Mouse (Mus musculus): Measurements from ENCODE around the gene Tomm70a. TPM values are rescaled to one million over a fixed set of nuclear protein-coding genes. Genes with fewer than 3 reads are reported as not detected.

Tomm70a gene
- total and polyA plus RNA-seq, 3 experiments = 97.4 to 162 (median 123) TPM

Other genes with a start within 250 kb of the Tomm70a start
- not detected in 2 replicates for gene Tmem45a, start 235.5 kb upstream of the Tomm70a start, total RNA-seq (2012; rRNA removed)
- gene Tmem45a, start 235.5 kb upstream of the Tomm70a start, polyA plus RNA-seq (2012; ENCODE audit: insufficient read depth in 1 of 2, insufficient read length in 2 of 2, low read depth in 1 of 2, low replicate concordance in 2 of 2, missing spikeins in 1 of 2) = not detected
- not detected in 2 replicates for gene Lnp1, start 193.6 kb upstream of the Tomm70a start, total RNA-seq (2012; rRNA removed)
- not detected for gene Lnp1, start 193.6 kb upstream of the Tomm70a start, polyA plus RNA-seq (2012; ENCODE audit: insufficient read depth in 1 of 2, insufficient read length in 2 of 2, low read depth in 1 of 2, low replicate concordance in 2 of 2, missing spikeins in 1 of 2)
- not detected in 2 replicates for gene Tmem45a2, start 50.3 kb upstream of the Tomm70a start, total RNA-seq (2012; rRNA removed)
- under 1 TPM in 1 of 2 experiments, not detected in 1; 0.04 TPM for gene Tmem45a2, start 50.3 kb upstream of the Tomm70a start, polyA plus RNA-seq (2012; ENCODE audit: insufficient read depth in 1 of 2, insufficient read length in 2 of 2, low read depth in 1 of 2, low replicate concordance in 2 of 2, missing spikeins in 1 of 2)
- 32.2 and 33.6 TPM in 2 replicates for gene Nit2, start 45.6 kb downstream of the Tomm70a start, total RNA-seq (2012; rRNA removed)
- 10 to 100 TPM in 1 of 2 experiments, not detected in 1; 38.9 TPM for gene Nit2, start 45.6 kb downstream of the Tomm70a start, polyA plus RNA-seq (2012; ENCODE audit: insufficient read depth in 1 of 2, insufficient read length in 2 of 2, low read depth in 1 of 2, low replicate concordance in 2 of 2, missing spikeins in 1 of 2)
- gene Tbc1d23, start 109.8 kb downstream of the Tomm70a start, total RNA-seq (2012; rRNA removed) = 15.7 and 16.9 TPM in 2 replicates
- 10 to 100 TPM in 1 of 2 experiments, not detected in 1; 18.1 TPM for gene Tbc1d23, start 109.8 kb downstream of the Tomm70a start, polyA plus RNA-seq (2012; ENCODE audit: insufficient read depth in 1 of 2, insufficient read length in 2 of 2, low read depth in 1 of 2, low replicate concordance in 2 of 2, missing spikeins in 1 of 2)
- gene Tmem30c, start 171.2 kb downstream of the Tomm70a start, total RNA-seq (2012; rRNA removed) = 0.03 and 0.04 TPM in 2 replicates
- under 1 TPM in 1 of 2 experiments, not detected in 1; 0.38 TPM for gene Tmem30c, start 171.2 kb downstream of the Tomm70a start, polyA plus RNA-seq (2012; ENCODE audit: insufficient read depth in 1 of 2, insufficient read length in 2 of 2, low read depth in 1 of 2, low replicate concordance in 2 of 2, missing spikeins in 1 of 2)
- gene Filip1l, start 231.4 kb downstream of the Tomm70a start, total RNA-seq (2012; rRNA removed) = 0.27 and 0.39 TPM in 2 replicates
- 1 to 10 TPM in 1 of 2 experiments, not detected in 1; 1.8 TPM for gene Filip1l, start 231.4 kb downstream of the Tomm70a start, polyA plus RNA-seq (2012; ENCODE audit: insufficient read depth in 1 of 2, insufficient read length in 2 of 2, low read depth in 1 of 2, low replicate concordance in 2 of 2, missing spikeins in 1 of 2)